Mouse (Mus musculus) skeletal muscle tissue, adult 2 months (tissue): Measurements from ENCODE around the gene Pgm2l1.
A peak's percentile ranks its signal among the peaks of the same experiment; 100 is the strongest.
"Not testable (repeated sequence)": the region's sequence is repeated elsewhere in the genome, so short reads cannot be mapped to it uniquely, and the experiment has no call there.

Source experiments
- DNase-seq: peaks from one replicate; pipeline ENCODE4 v3.0.0-alpha.2; 2012; ENCODE audit warnings: low read depth, low spot score

Gene Pgm2l1

DNA sequence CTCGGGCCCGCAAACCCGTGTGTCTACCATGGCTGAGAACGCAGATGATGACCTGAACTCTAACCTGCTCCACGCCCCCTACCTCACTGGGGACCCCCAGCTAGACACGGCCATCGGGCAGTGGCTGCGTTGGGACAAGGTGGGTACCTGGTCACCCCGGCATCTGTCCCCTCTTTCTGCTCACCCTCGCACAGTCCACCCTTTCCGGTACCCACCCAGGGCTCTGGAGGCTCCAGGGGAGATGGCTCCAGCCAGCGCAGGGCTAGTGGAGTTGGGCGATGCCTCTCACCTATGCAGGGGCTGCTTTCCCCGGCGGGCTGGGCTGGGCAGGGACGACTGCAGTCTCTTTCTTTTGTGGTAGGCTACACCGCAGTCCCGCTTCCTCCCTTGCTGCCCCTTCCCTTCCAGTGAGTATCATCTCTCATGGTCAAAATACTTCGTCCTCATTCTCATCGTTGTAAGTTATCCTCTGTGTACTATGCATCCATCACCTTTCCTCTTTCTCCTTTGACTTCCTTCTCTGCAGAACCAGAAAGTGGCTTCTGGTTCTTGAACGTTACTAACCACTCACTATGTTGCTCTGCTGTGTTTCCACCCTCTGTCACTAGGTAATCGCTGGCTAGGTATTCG, 817 bp downstream of the Pgm2l1 start:
- no peak for DNase-seq

- DNase-seq, result no peak
These were observed 1.8 kb downstream of the Pgm2l1 start for GRCm38 (mm10) chr7:100228957-100229356.

DNA sequence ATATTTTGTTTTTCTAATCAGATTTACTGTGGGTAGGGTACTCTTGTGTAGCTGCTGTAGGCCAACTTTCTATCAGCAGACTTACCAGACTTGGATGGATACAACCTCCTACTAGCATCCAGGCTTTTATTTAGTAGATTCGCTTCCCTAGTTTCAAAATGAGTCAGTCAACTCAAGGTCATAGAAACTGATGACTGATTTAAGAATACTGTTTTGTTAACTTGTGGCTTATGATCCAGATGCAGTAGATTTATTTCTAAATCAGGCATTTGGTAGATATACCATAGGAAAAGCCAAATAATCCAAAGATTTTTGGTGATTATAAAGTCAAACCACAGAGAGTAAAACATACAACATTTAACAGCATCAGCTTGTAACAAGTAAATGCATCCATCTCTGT, 3.5 kb downstream of the Pgm2l1 start:
- DNase-seq, result no peak

- DNase-seq, result no peak
These were observed 4.5 kb downstream of the Pgm2l1 start for GRCm38 (mm10) chr7:100231661-100232060.

DNA sequence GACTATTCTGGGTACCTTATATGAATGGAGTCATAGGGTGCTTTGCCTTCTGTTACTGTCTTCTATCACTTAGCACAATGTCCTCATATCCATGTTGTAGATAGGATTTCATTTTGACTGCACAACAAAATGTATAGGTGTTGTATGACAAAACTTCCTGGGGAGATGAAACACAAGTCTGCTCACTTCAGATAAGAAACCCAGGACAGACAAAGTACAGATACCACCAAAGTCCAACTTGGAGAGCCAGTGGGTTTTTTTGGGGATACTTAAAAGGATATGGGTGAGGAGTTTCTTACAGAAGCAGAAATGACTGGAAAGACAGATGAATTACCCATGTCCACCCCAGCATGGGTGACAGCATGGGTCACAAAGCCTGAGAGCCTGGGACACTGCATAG, 6.5 kb downstream of the Pgm2l1 start:
- DNase-seq, result no peak

DNA sequence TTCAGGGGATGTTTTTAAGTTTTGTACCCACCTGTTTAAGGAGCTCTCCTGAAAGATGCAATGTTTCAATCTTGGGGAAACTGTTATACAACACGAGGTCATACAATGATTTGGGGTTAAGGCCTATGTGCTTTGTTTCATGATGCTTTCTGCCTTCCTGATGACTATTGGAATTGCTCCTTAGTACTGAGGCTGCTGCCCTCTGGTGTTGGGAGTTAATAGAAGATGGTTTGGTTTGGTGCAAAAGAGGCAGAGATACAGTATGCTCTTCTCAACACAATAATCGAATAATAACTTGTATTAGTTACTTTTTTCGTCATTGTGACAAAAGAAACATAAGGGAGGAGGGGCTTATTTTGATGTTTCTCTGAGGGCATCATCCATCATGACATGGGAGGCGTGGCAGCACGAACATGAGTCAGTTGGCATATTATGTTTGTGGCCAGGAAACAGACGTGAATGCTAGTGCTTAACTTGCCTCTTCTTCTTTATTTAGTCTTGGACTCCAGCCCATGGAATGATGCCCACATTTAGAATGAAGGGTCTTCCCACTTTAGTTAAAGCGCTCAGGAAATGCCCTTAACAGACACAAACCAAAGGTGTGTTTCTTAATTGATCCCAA, 7.2 kb downstream of the Pgm2l1 start:
- DNase-seq, result no peak

DNA sequence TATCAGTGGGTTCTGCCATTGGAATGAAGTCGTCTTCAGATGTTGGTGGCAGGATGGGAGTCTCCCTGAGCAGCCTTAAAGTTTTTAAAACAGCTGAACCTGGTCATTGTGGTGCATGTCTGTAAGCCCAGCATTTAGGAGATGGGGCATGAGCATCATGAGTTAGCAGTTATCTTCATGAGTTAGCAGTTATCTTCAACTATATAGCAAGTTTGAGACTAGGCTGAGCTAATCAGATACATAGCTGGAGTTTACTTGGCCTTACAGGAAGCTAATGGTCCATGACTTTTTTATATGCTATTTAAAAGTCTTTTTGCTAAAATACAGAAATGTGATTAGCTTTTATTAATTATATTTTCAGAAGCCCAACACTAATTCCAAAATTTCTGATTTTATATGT, 11.1 kb downstream of the Pgm2l1 start:
- no peak for DNase-seq

DNA sequence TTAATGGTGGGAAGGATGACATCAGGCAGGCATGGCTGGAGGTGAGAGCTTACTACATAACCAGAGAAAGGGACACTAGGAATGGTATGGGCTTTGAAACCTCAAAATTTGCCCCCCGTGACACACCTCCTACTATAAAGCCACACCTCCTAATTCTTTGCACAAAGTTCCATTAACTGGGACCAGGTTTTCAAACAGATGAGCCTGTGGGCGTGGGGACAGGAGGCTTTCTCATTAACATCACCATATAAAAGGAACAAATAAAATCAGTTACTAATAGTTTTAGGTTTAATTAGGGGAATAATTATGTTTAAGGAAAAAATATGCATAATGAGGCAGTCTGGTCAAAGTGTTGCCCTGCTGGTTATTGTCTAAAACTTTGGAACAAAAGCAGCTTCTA, 13.4 kb downstream of the Pgm2l1 start:
- no peak for DNase-seq

DNA sequence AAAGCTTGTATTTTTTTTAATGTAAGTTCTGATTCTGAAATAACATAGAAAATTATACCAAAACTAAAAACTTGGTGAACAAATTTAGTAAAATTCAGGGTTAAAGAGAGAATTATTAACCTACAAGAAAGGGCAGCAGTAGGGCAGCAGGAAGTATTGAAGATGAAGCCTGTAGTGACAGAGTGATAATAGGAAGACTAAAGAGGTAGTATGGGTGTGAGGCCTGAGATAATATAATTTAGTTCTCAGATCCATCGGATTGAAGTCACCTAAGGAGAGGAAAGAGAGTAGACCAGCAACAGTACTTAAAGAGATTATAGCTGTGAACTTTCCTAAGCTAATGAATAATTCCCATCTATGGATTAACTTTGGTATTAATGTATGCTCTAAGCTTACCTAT, 15.8 kb downstream of the Pgm2l1 start:
- no peak for DNase-seq

GRCm38 (mm10) chr7:100244225-100244624, 17.0 kb downstream of the Pgm2l1 start:
- DNase-seq, result no peak

GRCm38 (mm10) chr7:100245176-100245575, 18.0 kb downstream of the Pgm2l1 start:
- peak; percentile 21 for DNase-seq

GRCm38 (mm10) chr7:100250667-100251066, 23.5 kb downstream of the Pgm2l1 start:
- no peak for DNase-seq

DNA sequence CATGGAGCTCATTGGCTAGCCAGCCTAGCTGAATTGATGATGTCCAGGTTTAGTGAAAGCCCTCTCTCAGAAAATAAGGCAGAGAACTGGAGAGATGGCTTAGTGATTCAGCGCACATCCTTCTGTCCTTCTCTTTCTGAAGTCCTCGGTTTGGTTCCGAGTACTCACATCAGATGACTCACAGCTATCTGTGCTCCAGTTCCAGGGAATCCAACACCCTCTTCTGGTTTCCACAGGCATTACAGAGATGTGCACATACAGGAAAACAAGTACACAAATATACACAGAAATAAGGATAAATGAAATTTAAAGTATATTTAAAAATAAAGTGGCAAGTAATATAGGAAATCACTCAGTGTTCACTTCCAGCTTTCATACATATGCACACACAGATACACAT, 35.2 kb downstream of the Pgm2l1 start:
- no peak for DNase-seq

GRCm38 (mm10) chr7:100264934-100265333, 37.7 kb downstream of the Pgm2l1 start:
- not testable (repeated sequence) for DNase-seq

- DNase-seq, result no peak
These were observed 45.2 kb downstream of the Pgm2l1 start for GRCm38 (mm10) chr7:100272369-100272768.

DNA sequence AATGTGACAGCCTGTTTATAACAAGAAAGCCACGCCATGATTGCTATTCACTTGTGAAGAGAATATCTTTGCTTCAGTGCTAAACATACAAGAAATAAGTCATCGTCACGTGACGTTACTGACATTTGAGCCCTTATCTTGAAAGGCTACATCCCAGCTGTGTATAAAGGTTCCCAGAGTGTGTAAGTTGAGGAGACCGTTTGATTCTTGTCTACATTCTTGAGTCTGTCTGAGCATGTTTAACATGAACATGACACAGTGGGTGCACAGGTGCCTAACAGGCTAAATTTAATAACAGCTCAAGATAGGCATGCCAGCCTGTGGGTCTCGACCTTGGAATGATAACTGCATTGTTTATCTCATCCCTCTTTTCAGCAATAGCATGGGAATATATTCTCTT, 47.3 kb downstream of the Pgm2l1 start:
- no peak for DNase-seq

DNA sequence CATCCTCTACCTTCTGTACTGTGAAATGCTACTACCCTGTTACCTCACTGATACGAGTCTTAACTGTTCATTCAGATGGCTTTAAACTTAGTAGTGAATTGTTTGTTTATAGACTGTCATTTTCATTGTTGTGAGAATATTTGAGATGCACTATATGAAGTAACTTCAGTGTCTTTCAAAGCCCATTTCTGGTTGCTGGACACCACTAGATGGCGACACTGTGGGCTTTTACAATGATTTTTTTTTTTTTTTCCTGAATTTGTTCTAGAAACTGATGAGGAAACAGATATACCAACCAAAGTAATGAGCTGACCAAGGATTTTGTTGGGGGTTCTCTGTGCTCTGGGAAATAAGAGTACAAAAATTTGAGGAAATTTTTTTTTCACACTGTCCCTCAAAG, 49.2 kb downstream of the Pgm2l1 start:
- no peak for DNase-seq

- DNase-seq, result peak; percentile 31
These were observed 52.6 kb downstream of the Pgm2l1 start for GRCm38 (mm10) chr7:100279803-100280202.

DNA sequence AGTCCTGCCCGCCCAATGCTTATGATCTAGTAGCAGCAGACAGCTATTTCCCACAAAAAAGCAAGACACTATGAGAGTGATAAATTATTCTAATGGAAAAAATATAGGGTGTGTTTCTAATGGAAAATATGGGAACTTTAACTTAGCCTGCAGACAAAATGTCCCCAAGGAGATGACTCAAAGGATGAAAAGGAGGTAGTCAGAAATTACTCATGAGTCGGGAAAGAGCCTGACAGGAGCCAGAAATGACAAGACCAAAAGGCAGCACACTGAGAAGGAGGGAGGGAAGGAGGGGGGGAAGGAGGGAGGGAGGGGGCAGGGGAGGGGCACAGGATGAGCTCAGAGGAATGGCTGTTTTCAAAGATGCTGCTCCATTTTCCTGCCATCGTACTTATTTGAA, 54.4 kb downstream of the Pgm2l1 start:
- DNase-seq, result peak; percentile 18

GRCm38 (mm10) chr7:100283298-100283697, 56.1 kb downstream of the Pgm2l1 start:
- DNase-seq, result no peak

- no peak for DNase-seq
These were observed 58.2 kb downstream of the Pgm2l1 start, which contains the start of gene P4ha3 for GRCm38 (mm10) chr7:100285383-100285782. P4ha3 (plus strand) TSS chr7:100285520.

- DNase-seq, result peak; percentile 11
These were observed 60.8 kb downstream of the Pgm2l1 start for GRCm38 (mm10) chr7:100287748-100288578.

DNA sequence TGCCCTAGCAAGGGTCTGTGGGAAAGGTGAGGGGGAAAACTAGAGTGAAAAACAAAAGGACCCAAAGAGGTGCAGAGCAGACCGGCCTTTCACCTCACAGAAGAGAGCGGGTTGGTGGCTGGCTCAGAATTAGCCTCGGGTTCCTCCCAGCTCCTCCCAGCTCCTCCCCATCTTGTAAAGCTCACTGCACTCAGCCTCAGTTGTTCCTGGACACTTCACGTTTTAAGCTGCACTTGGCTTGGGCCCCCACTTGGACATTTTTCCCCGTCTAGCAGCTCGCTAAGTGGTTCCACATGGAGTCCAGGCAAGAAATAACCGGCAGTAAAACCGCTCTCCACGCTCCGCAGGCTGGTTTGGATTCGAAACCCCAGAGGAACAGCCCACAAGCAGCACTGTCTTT, 61.4 kb downstream of the Pgm2l1 start:
- peak; percentile 3 for DNase-seq
